Mouse (Mus musculus): ENCODE measurements at regions not wholly inside any gene's neighbourhood (a gene's known extent, or its start where the extent isn't known, plus 50 kb on each side); places are given as distances from the start of the nearest gene placed in this dataset.

GRCm38 (mm10) chr8:10805405-10806151 lies 202.7 kb downstream of the Irs2 start:
- no peak for TF ChIP-seq CTCF (IDR thresholded peaks at IDR 0.05; ENCODE audit: low read depth, low read length)
- TF ChIP-seq POLR2A (IDR thresholded peaks at IDR 0.05; ENCODE audit: borderline replicate concordance, low read depth, low read length), result no peak

Data from bone marrow macrophage, adult 2 months (primary cell).